Mouse (Mus musculus) megakaryocyte, embryonic 14.5 days (primary cell): ENCODE data around the gene Zg16.

Source experiments
- FLI1 ChIP-seq: IDR thresholded peaks from 2 replicates; pipeline ENCODE4 v1.6.1; 2012; ENCODE audit warnings: low read length, inconsistent platforms, mixed read lengths
- GATA1 ChIP-seq: IDR thresholded peaks from 3 replicates; pipeline ENCODE4 v1.6.1; 2012; ENCODE audit warnings: mixed read lengths, low read length, inconsistent platforms, borderline replicate concordance

GRCm38 (mm10) chr7:127009307-127010085 is 77.6 kb downstream of the Zg16 start:
- no peak for TF ChIP-seq GATA1
- no peak for TF ChIP-seq FLI1
